Mouse (Mus musculus) thymus, adult 2 months (tissue): ENCODE measurements around the gene C2cd5. TPM values are rescaled to one million over a fixed set of nuclear protein-coding genes. Genes with fewer than 3 reads are reported as not detected.

Experiments used
- DNase-seq: peaks from one replicate; pipeline ENCODE4 v3.0.0; 2021
- H3K27ac ChIP-seq: fragments of 200-500 bp; 2 replicates; pipeline ENCODE4 v1.5.1; 2012; ENCODE audit warnings: low read length, control low read depth; ENCODE audit not compliant: control insufficient read depth, insufficient read depth
- H3K27me3 ChIP-seq: fragments of 200-500 bp; 2 replicates; pipeline ENCODE4 v1.6.1; 2012; ENCODE audit warnings: mild to moderate bottlenecking, low read length, moderate library complexity, mixed read lengths; ENCODE audit not compliant: control insufficient read depth, insufficient read depth
- H3K36me3 ChIP-seq: fragments of 200-500 bp; 2 replicates; pipeline ENCODE4 v1.6.1; 2012; ENCODE audit warnings: mild to moderate bottlenecking, low read length, moderate library complexity; ENCODE audit not compliant: control insufficient read depth, insufficient read depth
- H3K4me1 ChIP-seq: fragments of 200-500 bp; replicated peaks from 2 replicates; pipeline ENCODE4 v1.6.1; 2012; ENCODE audit warnings: low read length; ENCODE audit not compliant: control insufficient read depth, insufficient read depth
- H3K4me3 ChIP-seq: fragments of 200-500 bp; 2 replicates; pipeline ENCODE4 v1.5.1; 2012; ENCODE audit warnings: mild to moderate bottlenecking, low read length, control low read depth, moderate library complexity; ENCODE audit not compliant: control insufficient read depth, insufficient read depth
- CTCF ChIP-seq: fragments of 200-500 bp; IDR thresholded peaks from 2 replicates; pipeline ENCODE4 v1.5.1; 2012; ENCODE audit warnings: mild to moderate bottlenecking, control low read depth, low read length, moderate library complexity, borderline replicate concordance; ENCODE audit not compliant: control insufficient read depth, poor library complexity, insufficient read depth; ENCODE audit errors: extremely low read depth
- POLR2A ChIP-seq: fragments of 200-500 bp; IDR thresholded peaks from 2 replicates; pipeline ENCODE4 v1.6.1; 2012; ENCODE audit warnings: mild to moderate bottlenecking, low read length, control low read depth, moderate library complexity; ENCODE audit not compliant: control insufficient read depth, poor library complexity, insufficient read depth; ENCODE audit errors: extremely low read depth
- WGBS: fragments of 180-500 bp; shearing (Covaris S2); methylation state at CpG from one replicate; pipeline ENCODE4 v1.1.7; 2018; 5-methylcytosine and 5-hydroxymethylcytosine counted together
- polyA plus RNA-seq: library from polyadenylated mRNA; depleted of rRNA; stranded (reverse); fragments of >200 nt; gene quantifications from 2 replicates; pipeline ENCODE4 v1.2.3, GENCODE M21; 2012

The C2cd5 gene
- polyA plus RNA-seq, 1 experiment, result 36.2 TPM

GRCm38 (mm10) chr6:143085898-143086297 lies 14.0 kb downstream of the C2cd5 start:
- no peak for DNase-seq
- no peaks in the 10 kb centered on the region for H3K27me3 ChIP-seq
- H3K4me3 ChIP-seq, result no peak overlapping the region
- 96% methylated on average over 1 of the region's 1 CpGs for WGBS
- H3K27ac ChIP-seq, result no peak overlapping the region
- peaks cover 50% of the 10 kb centered on the region for H3K36me3 ChIP-seq
- no peak for TF ChIP-seq CTCF
- TF ChIP-seq POLR2A, result no peak
- peaks cover 4% of the 10 kb centered on the region; the same call in 1 of the 2 replicates for H3K4me1 ChIP-seq

- H3K36me3 ChIP-seq, result peaks cover 42% of the 10 kb centered on the region
- H3K27me3 ChIP-seq, result no peaks in the 10 kb centered on the region
Observed at GRCm38 (mm10) chr6:143084314-143085025, 15.5 kb downstream of the C2cd5 start.

DNA sequence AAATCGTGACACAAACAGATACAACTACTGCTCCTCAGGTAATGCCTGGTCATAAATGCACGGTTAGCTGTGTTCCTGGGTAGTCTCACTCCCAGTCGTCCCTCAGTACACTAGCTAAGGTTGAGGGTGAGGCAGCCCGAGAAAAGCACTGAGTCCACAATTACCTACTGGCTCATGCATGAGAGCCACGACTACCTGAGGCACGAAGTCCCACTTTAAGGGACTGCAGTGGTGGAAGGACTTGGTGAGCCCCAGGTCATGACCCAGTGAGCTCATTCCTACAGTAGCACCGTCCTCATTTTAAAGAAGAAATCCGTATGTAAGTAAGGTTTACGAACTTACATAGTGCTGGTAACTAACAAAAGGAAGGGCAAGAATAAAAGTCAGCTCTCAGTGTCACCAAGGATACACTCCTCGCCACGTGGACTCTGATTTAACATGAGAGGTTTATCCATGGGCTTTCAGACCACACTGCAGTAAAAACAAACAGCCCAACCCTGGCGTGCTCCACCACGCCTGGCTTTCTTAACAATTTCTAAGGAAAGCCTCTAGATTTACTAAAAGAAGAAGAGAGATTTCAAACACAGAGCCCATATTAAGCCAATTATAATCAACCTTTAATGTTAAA lies 18.3 kb downstream of the C2cd5 start:
- Histone ChIP-seq H3K27ac (no peak overlapping the region), H3K4me1 (peaks cover 4% of the 10 kb centered on the region), H3K36me3 (peaks cover 59% of the 10 kb centered on the region), H3K27me3 (no peaks in the 10 kb centered on the region), H3K4me3 (no peak overlapping the region)
- DNase-seq, result no peak
- TF ChIP-seq POLR2A (no peak), CTCF (no peak)
- WGBS, result 96% methylated on average over 13 of the region's 13 CpGs

More at GRCm38 (mm10) chr6:143084314-143085025, 15.5 kb downstream of the C2cd5 start:
- no peak for TF ChIP-seq POLR2A
- no peak for TF ChIP-seq CTCF
- DNase-seq, result no peak
- no peak overlapping the region for H3K4me3 ChIP-seq
- 60% methylated on average over 2 of the region's 2 CpGs for WGBS
- no peak overlapping the region for H3K27ac ChIP-seq
- peaks cover 4% of the 10 kb centered on the region for H3K4me1 ChIP-seq

DNA sequence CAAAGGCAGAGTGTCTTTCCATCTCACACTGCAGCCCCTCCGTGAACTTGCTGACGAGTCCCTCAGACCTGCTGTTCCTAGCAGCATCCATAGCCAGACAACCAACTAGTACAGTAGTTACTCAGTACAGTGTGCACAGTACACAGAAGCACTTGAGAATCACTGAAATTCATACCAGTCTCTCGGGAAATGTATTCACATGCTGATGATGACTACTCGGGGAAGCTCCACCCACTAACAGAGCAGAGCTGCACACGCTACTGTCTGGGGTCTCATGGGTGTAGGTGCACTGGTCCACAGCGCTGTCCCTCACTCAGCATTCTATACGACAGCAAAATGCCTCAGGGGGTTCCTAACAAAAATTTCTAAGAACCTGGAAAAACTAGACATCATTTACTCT lies 19.2 kb downstream of the C2cd5 start:
- no peak overlapping the region for H3K4me3 ChIP-seq
- WGBS, result 97% methylated on average over 7 of the region's 7 CpGs
- peaks cover 4% of the 10 kb centered on the region for H3K4me1 ChIP-seq
- H3K27me3 ChIP-seq, result no peaks in the 10 kb centered on the region
- no peak overlapping the region for H3K27ac ChIP-seq
- peaks cover 53% of the 10 kb centered on the region for H3K36me3 ChIP-seq
- no peak for TF ChIP-seq POLR2A
- DNase-seq, result no peak

DNA sequence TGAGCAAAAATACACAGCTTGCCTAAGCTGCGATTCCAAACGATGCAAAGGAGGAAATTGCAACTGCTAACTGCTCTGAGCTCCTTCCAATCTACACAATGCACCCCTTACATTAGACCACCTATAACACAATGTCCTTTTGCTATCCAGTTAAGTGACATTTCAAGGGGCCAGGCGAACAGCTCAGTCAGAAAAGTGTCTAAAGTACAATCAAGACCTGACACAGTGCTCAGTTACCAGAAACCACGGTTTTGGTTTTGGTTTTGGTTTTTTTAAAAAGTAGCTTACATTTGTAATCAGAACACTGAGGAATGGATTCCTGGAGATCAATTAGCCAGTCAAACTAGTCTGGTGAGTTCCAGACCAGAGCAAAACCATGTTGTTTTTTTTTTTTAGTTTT lies 20.8 kb downstream of the C2cd5 start:
- Histone ChIP-seq H3K36me3 (peaks cover 62% of the 10 kb centered on the region), H3K4me1 (no peaks in the 10 kb centered on the region; the same call in none of the 2 replicates), H3K27ac (no peak overlapping the region), H3K27me3 (no peaks in the 10 kb centered on the region), H3K4me3 (no peak overlapping the region)
- TF ChIP-seq POLR2A (no peak), CTCF (no peak)
- no peak for DNase-seq
- WGBS, result 63% methylated on average over 4 of the region's 4 CpGs

GRCm38 (mm10) chr6:143076461-143076860 lies 23.5 kb downstream of the C2cd5 start:
- H3K4me1 ChIP-seq, result no peaks in the 10 kb centered on the region; the same call in 1 of the 2 replicates
- no peak overlapping the region for H3K4me3 ChIP-seq
- H3K36me3 ChIP-seq, result peaks cover 57% of the 10 kb centered on the region
- H3K27ac ChIP-seq, result no peak overlapping the region
- 95% methylated on average over 10 of the region's 10 CpGs for WGBS
- H3K27me3 ChIP-seq, result no peaks in the 10 kb centered on the region
- no peak for DNase-seq
- TF ChIP-seq CTCF (no peak), POLR2A (no peak)

GRCm38 (mm10) chr6:143073914-143074313 lies 26.0 kb downstream of the C2cd5 start:
- TF ChIP-seq CTCF (no peak), POLR2A (no peak)
- no peak overlapping the region for H3K4me3 ChIP-seq
- H3K36me3 ChIP-seq, result peaks cover 47% of the 10 kb centered on the region
- no peaks in the 10 kb centered on the region for H3K4me1 ChIP-seq
- no peak overlapping the region for H3K27ac ChIP-seq
- no peak for DNase-seq
- no peaks in the 10 kb centered on the region for H3K27me3 ChIP-seq
- 96% methylated on average over 1 of the region's 1 CpGs for WGBS
